ENCODE assay signal across 10 mouse cellular contexts in genomic region chr7:124198811-124199570, GRCm38 (mm10).
DNase-seq lines count a peak whose midpoint lies in the region; ATAC-seq and TF ChIP-seq lines count a peak whose summit lies in the region.
"Had no signal": no experiment of that assay in that cellular context is flagged by ENCODE, and none has a peak within 500 bp of the region (broad histone marks: within the 10 kb centered on the region; RNA-seq: fewer than 3 reads in every experiment).

No protein-coding gene starts in this region.

- H3K4me1 ChIP-seq in kidney, postnatal 0 days (replicated peaks; ENCODE audit: insufficient read depth, low read length): no peaks in the 10 kb centered on the region
- H3K4me1 ChIP-seq: embryonic facial prominence, embryonic 15.5 days; heart, embryonic 13.5 days had no signal

- no peak for ATAC-seq in kidney, postnatal 0 days (replicated peaks; ENCODE audit: low FRiP score, low read depth)

- no peak overlapping the region for H3K4me3 ChIP-seq in kidney, postnatal 0 days (replicated peaks; ENCODE audit: low read depth, low read length)
- H3K4me3 ChIP-seq: embryonic facial prominence, embryonic 15.5 days; heart, embryonic 13.5 days had no signal

- TF ChIP-seq CTCF in kidney, postnatal 0 days (IDR thresholded peaks at IDR 0.05; ENCODE audit: low read depth): no peak

- peak; percentile 66 for DNase-seq in kidney, postnatal 0 days (ENCODE audit: low spot score)
- no peak for DNase-seq in kidney, postnatal 25 days
- peak; percentile 5 for DNase-seq in ES-CJ7 (ENCODE audit: low read depth, low spot score)
- peak; percentile 88 for DNase-seq in brain, adult 2 months (ENCODE audit: low read depth, low spot score)
- DNase-seq in hindlimb bud, embryonic 11.5 days (ENCODE audit: extremely low spot score, low read depth, low spot score): peak; percentile 37
- no peak for DNase-seq in thymus, postnatal 4 days
- DNase-seq in spleen, postnatal 4 days (ENCODE audit: low spot score in 2 of 2): no peak

- H3K36me3 ChIP-seq in kidney, postnatal 0 days (ENCODE audit: insufficient read depth, low read length): no peaks in the 10 kb centered on the region
- H3K36me3 ChIP-seq: embryonic facial prominence, embryonic 15.5 days; heart, embryonic 13.5 days had no signal

- H3K4me2 ChIP-seq in kidney, postnatal 0 days (ENCODE audit: low read length): no peak overlapping the region
- H3K4me2 ChIP-seq: embryonic facial prominence, embryonic 15.5 days; heart, embryonic 13.5 days had no signal

- no peaks in the 10 kb centered on the region for H3K27me3 ChIP-seq in kidney, postnatal 0 days (ENCODE audit: insufficient read depth, low read length)
- H3K27me3 ChIP-seq: embryonic facial prominence, embryonic 15.5 days; heart, embryonic 13.5 days had no signal

- no peaks in the 10 kb centered on the region for H3K9me3 ChIP-seq in kidney, postnatal 0 days (replicated peaks; ENCODE audit: low read length)
- H3K9me3 ChIP-seq: embryonic facial prominence, embryonic 15.5 days; heart, embryonic 13.5 days had no signal

- H3K9ac ChIP-seq in kidney, postnatal 0 days (ENCODE audit: low read depth, low read length): no peak overlapping the region
- H3K9ac ChIP-seq: embryonic facial prominence, embryonic 15.5 days; heart, embryonic 13.5 days had no signal

- 84% methylated on average over 6 of the region's 6 CpGs for WGBS in kidney, postnatal 0 days

- no peak overlapping the region for H3K27ac ChIP-seq in kidney, postnatal 0 days
- H3K27ac ChIP-seq: embryonic facial prominence, embryonic 15.5 days; heart, embryonic 13.5 days; macrophage had no signal

Comparison
In these comparisons a context has a peak if more than half of its experiments do, and no peak if none do; other contexts are left out.
1. DNase-seq: peak in kidney, postnatal 0 days (single experiment), ES-CJ7 (single experiment), brain, adult 2 months (single experiment) and hindlimb bud, embryonic 11.5 days (single experiment); none in kidney, postnatal 25 days (0 of 2), thymus, postnatal 4 days (single experiment) and spleen, postnatal 4 days (0 of 2).